Mouse (Mus musculus): ENCODE measurements around the gene Tmprss13.

Tmprss13 gene

DNA sequence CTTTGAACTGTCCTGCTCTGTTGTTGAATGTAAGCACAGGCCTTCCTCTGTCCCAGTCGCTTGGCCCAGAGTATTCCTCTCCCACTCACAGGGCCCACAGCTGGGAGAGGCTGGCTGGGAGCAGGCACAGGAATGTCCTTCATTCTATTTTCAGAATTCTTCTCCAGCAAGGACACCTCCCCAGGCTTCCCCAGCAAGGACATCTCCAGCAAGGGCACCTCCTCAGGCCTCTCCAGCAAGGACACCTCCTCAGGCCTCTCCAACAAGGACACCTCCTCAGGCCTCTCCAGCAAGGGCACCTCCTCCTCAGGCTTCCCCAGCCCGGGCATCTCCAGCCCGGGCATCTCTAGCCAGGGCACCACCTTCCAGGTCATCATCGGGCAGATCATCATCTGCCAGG lies 9.4 kb downstream of the Tmprss13 start:
- in situ Hi-C loops (cut with MboI; ENCODE audit: low sequenced_read_pairs), result no loop called here

DNA sequence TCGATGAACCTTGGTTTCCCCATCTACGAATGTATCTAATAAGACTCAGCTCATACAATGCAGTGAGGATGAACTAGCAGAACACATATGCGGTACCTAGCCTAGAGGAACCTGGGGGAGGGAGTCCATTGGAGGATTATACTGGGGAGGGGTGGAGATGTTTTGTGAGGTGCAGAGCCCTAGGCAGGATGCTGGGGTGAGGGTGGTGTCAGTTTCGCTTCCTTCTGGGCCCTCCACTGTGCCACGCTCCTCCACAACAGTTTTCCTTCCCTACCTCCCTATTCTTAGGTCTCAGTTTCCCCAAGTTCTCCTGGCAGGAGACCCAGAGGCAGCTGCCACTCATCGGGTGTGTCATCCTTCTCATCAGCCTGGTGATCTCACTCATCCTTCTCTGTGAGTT lies 10.7 kb downstream of the Tmprss13 start:
- in situ Hi-C loops (cut with MboI; ENCODE audit: low sequenced_read_pairs), result no loop called here

DNA sequence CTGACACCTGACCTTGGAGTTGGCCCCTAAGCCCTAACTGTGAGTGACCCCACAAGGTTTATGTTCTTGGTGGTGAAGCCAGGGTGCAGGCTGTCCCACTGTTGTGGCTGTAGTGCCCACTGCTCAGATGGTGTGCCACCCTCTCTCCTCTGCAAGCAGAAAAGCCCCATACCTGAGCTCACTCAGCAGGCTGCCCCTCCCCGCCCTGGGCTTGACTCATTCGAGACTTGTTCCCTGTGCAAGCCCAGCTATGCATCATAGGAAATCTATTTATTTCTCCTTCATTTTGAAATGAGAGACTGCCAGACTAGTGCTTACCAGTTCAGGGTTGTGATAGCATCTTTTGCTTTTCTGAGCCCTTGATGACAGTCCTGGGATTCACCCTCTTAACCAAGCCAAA lies 18.5 kb downstream of the Tmprss13 start:
- in situ Hi-C loops (cut with MboI; ENCODE audit: low sequenced_read_pairs), result no loop called here

DNA sequence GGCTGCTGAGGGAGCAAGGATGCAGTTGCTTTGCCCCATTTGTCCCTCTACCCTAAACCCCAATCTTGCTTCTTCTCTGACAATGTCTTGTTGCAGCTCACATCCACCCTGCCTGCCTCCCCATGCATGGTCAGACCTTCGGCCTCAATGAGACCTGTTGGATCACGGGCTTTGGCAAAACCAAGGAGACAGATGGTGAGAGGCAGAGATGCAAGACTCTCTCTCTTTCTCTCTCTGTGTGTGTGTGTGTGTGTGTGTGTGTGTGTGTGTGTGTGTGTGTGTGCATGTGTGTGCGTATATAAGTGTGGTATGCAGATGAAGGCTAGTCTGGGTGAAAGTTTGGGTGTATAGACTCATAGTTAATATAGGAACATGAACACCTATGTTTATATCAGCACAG lies 24.2 kb downstream of the Tmprss13 start:
- in situ Hi-C loops (cut with MboI; ENCODE audit: low sequenced_read_pairs), result no loop called here

DNA sequence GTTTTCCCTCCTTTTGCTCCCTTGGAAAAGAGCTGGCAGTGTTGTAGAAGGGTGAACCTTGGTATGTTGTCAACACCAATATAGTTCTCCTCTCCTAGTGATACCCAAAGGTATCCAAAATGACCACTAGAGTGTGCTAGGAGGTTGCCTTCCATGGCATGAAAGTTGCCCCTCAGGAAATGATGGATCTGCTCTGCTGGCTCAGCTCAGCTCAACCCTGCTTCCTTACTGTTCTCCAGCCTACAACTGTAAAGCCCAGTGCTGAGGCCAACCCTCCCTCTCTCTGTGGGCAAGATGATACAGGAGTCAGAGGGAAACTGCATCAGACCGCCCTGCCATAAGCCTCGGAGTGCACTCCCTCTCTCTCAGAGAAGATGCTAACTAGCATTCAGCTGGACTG lies 26.6 kb downstream of the Tmprss13 start:
- in situ Hi-C loops (cut with MboI; ENCODE audit: low sequenced_read_pairs), result no loop called here

DNA sequence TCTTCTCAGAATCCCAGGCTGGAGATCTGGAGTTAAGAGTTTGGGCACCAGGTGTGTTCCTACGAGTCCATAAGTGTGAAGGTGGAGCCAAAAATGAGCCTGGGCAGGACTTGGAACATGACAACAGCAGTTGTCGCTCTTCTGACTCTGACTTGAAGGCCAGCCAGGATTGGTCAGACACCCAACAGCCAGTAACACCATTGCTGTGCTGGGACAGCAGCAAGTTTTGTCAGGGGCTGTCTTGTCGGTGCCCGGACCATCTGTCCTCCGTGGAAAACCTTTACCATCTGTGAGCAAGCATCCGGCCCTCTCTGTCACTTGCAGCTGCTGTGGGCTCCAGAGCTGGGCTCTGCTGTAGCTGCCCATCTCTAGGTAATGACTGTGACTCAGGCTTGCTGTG lies 27.4 kb downstream of the Tmprss13 start:
- in situ Hi-C loops (cut with MboI; ENCODE audit: low sequenced_read_pairs), result no loop called here

DNA sequence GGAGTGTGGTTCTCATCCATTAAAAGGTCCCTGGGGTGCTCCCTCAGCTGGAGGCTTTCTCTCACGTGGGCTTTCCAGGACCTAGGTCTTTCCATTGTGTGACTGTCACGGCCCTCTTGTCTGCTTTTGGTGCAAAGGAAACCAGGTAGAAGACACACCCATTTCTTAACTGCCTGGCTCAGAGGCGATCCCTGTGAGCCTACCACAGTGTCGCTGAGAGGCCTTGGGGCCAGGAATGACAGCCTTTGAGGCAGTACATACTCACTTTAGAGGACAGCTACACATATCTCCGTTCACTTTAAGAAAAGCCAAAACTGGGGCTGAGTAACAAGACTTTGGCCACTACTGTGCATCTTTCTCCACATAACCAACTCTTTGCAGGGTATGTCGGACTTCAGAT lies 29.7 kb downstream of the Tmprss13 start:
- in situ Hi-C loops (cut with MboI; ENCODE audit: low sequenced_read_pairs), result no loop called here

DNA sequence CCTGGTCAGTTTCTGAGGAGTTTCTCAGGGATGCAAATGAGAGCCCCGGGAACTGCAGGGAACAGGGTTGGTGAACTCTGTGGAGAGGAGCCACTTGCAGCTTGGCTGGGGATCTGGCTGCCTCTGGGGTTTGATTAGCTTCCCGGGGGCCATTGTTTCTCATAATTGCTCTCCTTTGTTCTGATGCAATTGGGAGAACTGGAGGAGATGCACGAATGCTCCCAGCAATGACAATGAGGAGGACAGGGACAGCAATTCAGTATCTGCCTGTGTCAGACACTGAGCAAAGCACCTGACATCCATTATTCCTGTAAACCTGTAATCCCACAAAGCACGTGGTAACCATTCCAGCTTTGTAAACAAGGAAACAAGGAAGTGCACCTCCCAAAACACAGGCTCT lies 30.3 kb downstream of the Tmprss13 start:
- in situ Hi-C loops (cut with MboI; ENCODE audit: low sequenced_read_pairs), result no loop called here

DNA sequence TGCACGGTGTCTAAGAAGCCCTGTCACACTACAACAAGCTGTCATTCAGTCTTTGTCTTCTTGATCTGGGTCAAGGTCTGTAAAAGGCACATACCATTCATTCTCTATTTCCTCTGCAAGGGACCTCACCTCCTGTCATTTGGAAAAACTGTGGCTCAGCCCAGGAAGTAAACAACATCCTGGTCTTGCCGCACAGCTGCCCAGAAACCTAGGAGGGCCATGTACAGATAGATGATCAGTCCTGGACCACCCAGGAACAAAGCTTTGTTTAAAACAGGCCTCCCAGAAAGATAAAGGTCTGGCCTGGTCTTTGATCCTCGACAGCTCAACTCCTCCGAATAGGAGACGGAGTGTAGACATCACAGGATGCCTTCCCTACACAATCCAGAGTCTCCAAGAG lies 31.0 kb downstream of the Tmprss13 start:
- in situ Hi-C loops (cut with MboI; ENCODE audit: low sequenced_read_pairs), result no loop called here

DNA sequence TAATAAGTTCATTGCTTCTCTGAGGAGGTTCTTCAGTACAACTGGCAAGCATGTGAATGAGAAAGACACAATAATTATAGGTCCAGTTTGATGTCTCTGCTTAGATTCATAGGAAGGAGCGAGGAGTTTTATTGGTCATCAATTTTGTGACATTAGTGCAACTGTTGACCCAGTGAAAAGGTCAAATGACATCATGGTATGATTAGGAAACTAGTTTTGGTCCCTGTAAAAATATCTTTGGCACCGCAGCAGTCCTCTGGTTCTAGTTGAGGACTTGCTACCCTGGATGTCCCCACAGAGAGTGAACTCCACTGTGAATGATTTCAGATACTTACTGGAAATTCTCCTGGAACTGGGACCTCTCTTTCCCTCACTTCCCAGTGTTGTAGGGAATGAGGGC lies 36.3 kb downstream of the Tmprss13 start:
- in situ Hi-C loops (cut with MboI; ENCODE audit: low sequenced_read_pairs), result no loop called here

DNA sequence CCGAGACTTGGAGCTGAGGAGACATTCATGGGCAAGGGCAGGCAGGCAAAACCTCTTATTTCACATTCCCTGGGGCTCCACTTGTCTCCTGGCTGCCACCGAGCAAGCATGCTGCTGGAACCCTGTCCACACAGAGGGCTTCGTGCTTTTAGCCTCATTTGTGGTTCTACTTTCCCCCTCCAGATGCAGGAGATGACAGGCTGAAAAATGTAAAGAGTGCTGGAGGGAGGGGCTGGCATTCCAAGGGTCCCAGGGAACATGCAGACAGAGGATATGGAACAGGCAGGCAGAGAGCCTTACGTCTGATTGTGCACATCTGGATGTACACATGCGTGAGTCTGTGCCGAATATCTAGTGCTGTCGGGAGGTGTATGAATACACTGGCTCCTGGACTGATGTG lies 39.5 kb downstream of the Tmprss13 start:
- in situ Hi-C loops (cut with MboI; ENCODE audit: low sequenced_read_pairs), result no loop called here

DNA sequence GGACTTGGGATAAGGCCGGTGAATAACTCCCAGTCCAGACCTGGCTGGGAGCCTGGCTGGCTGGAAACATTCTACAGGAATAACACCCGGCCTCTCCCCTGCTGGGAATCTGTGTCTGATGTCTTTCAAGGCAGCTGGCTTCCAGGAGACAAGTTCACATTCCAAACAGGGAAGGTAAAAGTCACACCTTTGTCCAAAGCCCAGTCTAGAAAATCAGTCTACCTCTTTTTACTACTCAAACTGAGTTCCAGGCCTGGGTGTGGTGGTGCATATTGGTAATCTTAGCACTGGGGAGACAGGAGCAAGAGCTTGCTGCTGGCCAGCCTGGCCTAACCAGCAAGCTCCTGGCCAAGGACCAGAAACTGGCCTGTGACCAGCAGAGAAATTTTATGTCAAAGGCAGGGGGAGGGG lies 43.2 kb downstream of the Tmprss13 start:
- in situ Hi-C loops (cut with MboI; ENCODE audit: low sequenced_read_pairs), result no loop called here

DNA sequence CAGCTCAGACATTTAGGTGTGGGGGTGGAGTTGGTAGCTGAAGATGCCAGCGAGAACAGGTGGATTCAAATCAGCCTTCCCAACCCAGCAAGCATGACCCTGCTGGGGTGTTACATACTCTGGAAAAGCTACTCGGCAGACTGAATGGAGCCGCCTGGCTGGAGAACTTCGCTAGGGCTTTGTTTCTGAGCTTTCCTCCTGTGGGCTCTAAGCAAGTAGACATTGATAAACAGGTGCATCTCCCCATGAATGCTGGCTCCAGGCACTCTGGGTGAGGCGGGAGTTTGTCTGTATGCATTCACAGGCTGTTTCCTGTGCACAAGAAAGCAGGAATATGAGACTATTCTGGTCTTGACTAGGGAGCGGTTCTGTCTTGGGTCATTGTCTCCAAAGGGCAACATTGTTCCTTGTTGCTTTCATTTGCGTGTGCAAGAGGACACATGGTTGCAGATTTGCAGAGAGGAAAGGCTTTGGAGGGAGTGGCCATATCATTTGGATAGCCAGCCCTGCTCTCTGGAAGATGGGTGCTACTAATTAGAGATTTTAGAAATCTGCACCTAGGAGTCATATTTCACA lies 44.8 kb downstream of the Tmprss13 start:
- in situ Hi-C loops (cut with MboI; ENCODE audit: low sequenced_read_pairs), result no loop called here

DNA sequence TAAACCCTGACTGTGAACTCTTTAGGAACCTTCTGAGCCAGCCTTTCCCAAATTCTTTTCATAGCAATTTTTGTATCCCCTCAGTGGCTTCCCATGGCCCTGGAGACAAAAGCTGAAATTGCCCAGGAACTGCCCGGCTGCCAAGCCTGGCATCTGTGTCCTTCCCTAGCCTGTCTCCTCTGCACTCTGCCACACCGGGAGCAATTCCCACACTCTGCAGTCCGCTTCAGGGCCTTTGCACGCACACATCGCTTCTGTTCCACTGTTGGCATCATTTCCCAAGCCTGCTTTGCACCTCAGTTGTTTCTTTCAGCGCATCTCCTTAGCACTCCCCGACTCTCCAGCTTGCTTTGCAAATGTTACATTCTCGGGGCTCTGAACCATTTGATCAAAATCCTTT lies 48.8 kb downstream of the Tmprss13 start:
- in situ Hi-C loops (cut with MboI; ENCODE audit: low sequenced_read_pairs), result no loop called here

DNA sequence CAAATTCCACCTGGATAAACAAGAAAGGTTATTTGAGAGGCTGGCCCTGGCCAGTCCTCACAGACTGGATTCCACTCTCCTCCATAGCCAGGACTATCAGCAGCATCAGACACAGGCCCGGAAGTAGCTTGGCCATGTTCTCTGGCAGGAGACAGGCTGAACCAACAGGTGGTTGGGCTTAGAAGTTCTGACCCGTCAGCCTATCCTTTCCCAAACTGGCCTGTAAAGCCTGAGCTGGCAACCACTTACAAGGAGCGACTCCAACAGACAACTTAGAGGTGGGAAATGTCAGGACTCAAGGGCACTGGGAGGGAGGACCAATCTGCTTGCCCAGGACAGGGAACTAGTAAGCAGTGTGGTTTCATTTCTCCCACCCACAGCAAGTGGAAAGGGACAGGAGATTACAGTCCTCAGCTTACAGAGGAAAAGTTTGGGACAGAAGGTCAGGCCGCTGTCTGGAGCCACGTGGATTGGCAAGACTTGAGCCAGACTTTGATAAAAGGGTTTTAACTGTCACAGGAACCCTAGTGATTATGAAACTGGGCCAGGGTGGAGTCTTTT lies 49.5 kb downstream of the Tmprss13 start:
- in situ Hi-C loops (cut with MboI; ENCODE audit: low sequenced_read_pairs), result no loop called here

DNA sequence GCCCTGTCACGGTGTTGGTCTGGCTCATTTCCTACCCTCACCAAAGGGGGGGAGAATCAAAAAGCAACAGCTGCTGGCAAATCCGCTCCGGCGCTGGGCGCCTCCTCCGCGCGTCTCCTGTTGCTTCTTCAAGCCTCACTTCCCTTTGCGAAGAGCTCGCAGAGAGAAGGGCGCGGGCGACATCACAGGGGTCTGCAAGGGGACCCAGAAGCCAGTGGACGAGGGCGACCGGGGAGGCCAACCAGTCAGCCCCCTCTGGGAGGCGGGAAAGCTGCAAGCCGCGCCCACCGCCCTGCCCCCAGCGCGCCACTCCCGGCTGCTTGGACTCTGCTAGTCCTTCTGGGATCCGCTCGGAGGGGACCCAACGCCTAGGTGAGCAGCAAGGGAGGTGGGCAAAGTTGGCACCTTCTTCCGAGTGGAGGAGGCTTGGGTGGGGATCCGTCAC lies 51.2 kb downstream of the Tmprss13 start, which contains the start of gene Fxyd6:
Gene Fxyd6 (plus strand): TSS at position 69 of the 445 bp plus-strand sequence.
- in situ Hi-C loops (cut with MboI; ENCODE audit: low sequenced_read_pairs), result no loop called here

DNA sequence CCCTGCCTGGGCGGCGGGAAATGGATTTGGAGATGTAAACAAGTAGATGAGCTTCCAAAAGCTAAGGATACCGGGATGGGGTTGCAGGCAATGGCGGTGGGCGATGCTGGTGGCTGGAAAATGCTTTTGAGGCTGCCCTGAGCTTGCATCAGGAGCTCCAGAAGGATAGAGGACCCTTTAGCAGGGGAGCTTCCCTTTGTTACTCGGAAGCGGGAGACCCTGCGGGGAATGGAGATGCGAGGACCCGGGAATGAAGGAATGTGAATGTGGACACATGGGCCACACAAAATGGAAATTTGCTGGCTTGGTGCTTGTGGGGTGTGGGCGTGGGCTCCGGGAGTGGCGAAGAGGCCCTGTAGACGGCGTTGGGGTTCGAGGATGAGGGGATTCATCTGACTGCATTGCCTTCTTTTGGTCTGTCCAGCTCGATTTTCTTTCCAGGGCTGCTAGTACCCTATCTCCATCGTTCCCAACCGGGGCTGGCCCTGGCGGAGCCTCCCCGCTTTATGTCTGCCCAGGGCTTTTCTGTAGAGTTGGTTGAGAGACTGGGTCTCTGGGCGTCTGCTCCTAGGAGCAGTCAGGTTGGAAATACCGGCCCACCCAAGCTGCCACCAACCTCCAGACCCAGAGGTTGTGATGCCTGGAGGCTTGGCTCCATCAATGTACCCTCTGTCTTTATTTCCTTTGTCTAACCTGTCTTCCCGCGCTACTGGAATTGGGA lies 51.9 kb downstream of the Tmprss13 start:
- in situ Hi-C loops (cut with MboI; ENCODE audit: low sequenced_read_pairs), result no loop called here

DNA sequence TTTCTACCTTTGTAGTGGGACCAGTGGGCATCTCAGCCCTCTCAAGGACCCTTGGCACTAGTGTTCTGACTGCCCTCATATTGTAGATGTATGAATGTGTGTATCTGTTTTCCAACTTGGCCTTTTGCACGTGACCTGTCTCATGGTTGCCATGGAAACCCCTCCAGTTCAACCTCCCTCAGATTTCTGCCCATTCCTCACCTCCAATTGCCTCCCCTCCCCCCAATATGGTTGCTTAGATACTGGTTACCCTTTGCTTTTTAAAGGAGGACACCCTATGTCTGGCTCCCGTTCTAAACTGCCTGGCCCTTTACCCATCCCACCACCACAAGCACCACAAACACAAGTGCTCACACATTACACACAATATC lies 52.4 kb downstream of the Tmprss13 start:
- in situ Hi-C loops (cut with MboI; ENCODE audit: low sequenced_read_pairs), result no loop called here

DNA sequence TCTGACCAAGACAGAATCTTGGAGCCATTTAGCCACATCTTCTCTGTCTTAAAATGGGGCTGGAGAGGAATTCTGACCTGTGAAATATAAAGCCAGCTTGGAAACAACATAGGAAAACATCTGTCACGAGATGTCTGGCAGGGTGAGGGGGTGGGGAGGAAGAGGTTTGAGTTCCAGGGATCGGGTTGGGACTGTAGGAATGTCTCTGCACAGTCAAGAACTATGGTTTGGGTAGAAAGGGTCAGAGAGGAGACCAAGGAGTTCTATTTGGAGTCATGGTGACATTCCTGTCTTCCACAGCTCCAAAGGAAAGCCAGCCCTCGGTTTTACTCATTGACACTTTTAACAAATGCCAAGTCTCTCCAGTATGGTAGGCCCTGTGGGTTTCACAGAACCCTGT lies 55.0 kb downstream of the Tmprss13 start:
- in situ Hi-C loops (cut with MboI; ENCODE audit: low sequenced_read_pairs), result no loop called here

DNA sequence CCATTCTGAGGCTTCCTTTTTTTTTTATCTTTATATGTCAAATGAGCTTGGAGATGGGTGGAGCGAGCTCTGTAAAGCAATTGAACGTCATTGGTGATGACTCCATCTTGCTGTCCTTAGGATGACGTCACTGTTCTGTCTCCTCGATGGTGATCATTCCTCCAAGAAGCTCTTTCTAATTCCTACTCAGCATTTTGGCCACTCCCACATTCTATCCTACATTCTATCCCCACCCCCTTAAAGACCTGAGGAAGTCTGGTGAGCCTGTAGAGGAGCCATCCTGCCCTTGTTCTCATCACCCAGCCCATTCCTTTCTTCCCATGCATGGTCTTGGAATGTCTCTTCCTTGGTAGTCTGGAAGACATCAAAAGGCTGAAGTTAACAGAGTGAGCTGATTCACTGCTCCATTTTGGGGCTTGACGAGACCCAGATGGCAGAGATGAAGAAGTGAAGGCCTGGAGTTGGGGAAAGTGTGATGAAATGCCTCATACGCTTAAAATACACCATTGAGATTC lies 56.1 kb downstream of the Tmprss13 start:
- in situ Hi-C loops (cut with MboI; ENCODE audit: low sequenced_read_pairs), result no loop called here

DNA sequence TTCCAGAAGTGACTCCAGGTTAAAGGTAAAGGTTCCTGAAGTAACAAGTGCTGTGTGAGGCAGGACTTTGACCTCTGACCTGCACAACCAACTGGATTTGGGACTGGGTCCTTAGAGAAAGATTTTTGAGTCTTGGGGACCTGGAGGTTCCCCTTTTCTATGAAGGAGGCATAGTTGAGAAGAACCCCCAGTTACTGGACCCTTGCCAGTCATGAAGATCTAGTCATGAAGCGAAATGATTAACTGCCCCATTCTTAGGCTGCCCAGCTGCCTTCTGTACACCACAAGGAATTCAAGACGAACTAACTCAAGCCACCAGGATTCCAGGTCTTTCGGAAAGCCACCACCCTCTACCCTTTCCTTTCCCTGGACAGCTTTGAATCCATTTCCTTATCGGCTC lies 57.5 kb downstream of the Tmprss13 start:
- in situ Hi-C loops (cut with MboI; ENCODE audit: low sequenced_read_pairs), result no loop called here

DNA sequence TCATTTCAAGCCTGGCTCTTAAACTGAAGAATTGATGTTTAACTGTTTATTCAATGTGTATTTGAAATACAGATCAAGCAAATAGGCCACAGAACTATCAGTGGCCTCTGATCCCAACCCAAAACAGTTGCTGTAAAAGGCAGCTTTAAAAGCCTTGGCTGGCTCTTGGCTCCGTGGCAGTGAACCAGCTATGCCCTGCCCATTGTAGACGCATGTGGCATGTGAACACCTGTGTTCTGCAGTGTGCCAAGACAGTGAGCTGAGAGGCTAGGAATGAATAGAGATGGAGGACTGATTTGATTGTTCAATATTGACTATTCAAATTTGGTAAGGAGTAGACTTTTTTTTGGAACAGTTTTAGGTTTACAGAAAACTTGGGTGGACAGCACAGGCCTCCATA lies 58.0 kb downstream of the Tmprss13 start:
- in situ Hi-C loops (cut with MboI; ENCODE audit: low sequenced_read_pairs), result no loop called here

All from CH12F3 (cell line).